Mouse (Mus musculus) ES-Bruce4 (cell line): ENCODE data around the gene Ninj2. TPM values are rescaled to one million over a fixed set of nuclear protein-coding genes. Genes with fewer than 3 reads are reported as not detected.

Experiments
- H3K27ac ChIP-seq: 2 replicates; pipeline ENCODE4 v1.5.1; 2012; ENCODE audit warnings: low read length, inconsistent platforms; ENCODE audit not compliant: insufficient read depth
- H3K27me3 ChIP-seq: 2 replicates; pipeline ENCODE4 v1.6.1; 2012; ENCODE audit warnings: mild to moderate bottlenecking, low read length, inconsistent platforms; ENCODE audit not compliant: control insufficient read depth, poor library complexity, insufficient read depth, severe bottlenecking
- H3K36me3 ChIP-seq: 2 replicates; pipeline ENCODE4 v1.6.1; 2012; ENCODE audit warnings: inconsistent platforms, mild to moderate bottlenecking, low read length, moderate library complexity; ENCODE audit not compliant: control insufficient read depth, poor library complexity, insufficient read depth, severe bottlenecking
- H3K4me1 ChIP-seq: one replicate; pipeline ENCODE4 v1.8.1; 2011; ENCODE audit warnings: low read length; ENCODE audit not compliant: control insufficient read depth, insufficient read depth
- H3K4me3 ChIP-seq: 2 replicates; pipeline ENCODE4 v1.5.1; 2011; ENCODE audit warnings: low read depth, mild to moderate bottlenecking, low read length
- H3K9ac ChIP-seq: 2 replicates; pipeline ENCODE4 v1.6.1; 2012; ENCODE audit warnings: low read depth, mild to moderate bottlenecking, inconsistent platforms; ENCODE audit not compliant: poor library complexity, severe bottlenecking
- H3K9me3 ChIP-seq: replicated peaks from 2 replicates; pipeline ENCODE4 v1.6.1; 2012; ENCODE audit warnings: mild to moderate bottlenecking, low read length, inconsistent platforms; ENCODE audit not compliant: control insufficient read depth, poor library complexity, insufficient read depth, severe bottlenecking
- CTCF ChIP-seq: IDR thresholded peaks from one replicate; pipeline ENCODE4 v1.8.1; 2011; ENCODE audit warnings: low read depth, low read length
- EP300 ChIP-seq: IDR thresholded peaks from 2 replicates; pipeline ENCODE4 v1.6.1; 2011; ENCODE audit warnings: low read depth, low read length; ENCODE audit not compliant: insufficient read depth
- POLR2A ChIP-seq: IDR thresholded peaks from one replicate; pipeline ENCODE4 v1.8.1; 2011; ENCODE audit warnings: low read length; ENCODE audit not compliant: insufficient read depth
- polyA plus RNA-seq: library from polyadenylated mRNA; stranded (reverse); fragments of >200 nt; gene quantifications from 2 replicates; pipeline ENCODE4 v1.2.4, GENCODE M21; 2011; ENCODE audit warnings: low read depth; ENCODE audit not compliant: missing spikeins, insufficient read depth, insufficient read length

Ninj2 gene
- polyA plus RNA-seq, 1 experiment = 0.75 TPM

GRCm38 (mm10) chr6:120243250-120243649 is 150.1 kb downstream of the Ninj2 start:
- no peaks in the 10 kb centered on the region for H3K27me3 ChIP-seq
- H3K9ac ChIP-seq = no peak overlapping the region
- no peaks in the 10 kb centered on the region for H3K9me3 ChIP-seq
- TF ChIP-seq EP300 = no peak
- TF ChIP-seq CTCF = no peak
- no peak overlapping the region for H3K4me3 ChIP-seq
- no peaks in the 10 kb centered on the region for H3K36me3 ChIP-seq
- H3K27ac ChIP-seq = no peak overlapping the region
- H3K4me1 ChIP-seq = no peaks in the 10 kb centered on the region

- Histone ChIP-seq H3K27me3 (no peaks in the 10 kb centered on the region), H3K9ac (no peak overlapping the region), H3K9me3 (no peaks in the 10 kb centered on the region), H3K27ac (no peak overlapping the region), H3K4me1 (no peaks in the 10 kb centered on the region), H3K4me3 (no peak overlapping the region), H3K36me3 (no peaks in the 10 kb centered on the region)
- TF ChIP-seq POLR2A (no peak), EP300 (no peak), CTCF (no peak)
Measured at GRCm38 (mm10) chr6:120246676-120247075, 153.5 kb downstream of the Ninj2 start.

- TF ChIP-seq CTCF = no peak
- no peak for TF ChIP-seq EP300
- TF ChIP-seq POLR2A = no peak
- Histone ChIP-seq H3K36me3 (no peaks in the 10 kb centered on the region), H3K4me1 (no peaks in the 10 kb centered on the region), H3K9me3 (no peaks in the 10 kb centered on the region), H3K4me3 (no peak overlapping the region), H3K27ac (no peak overlapping the region), H3K27me3 (no peaks in the 10 kb centered on the region), H3K9ac (no peak overlapping the region)
Measured at GRCm38 (mm10) chr6:120249831-120250230, 156.7 kb downstream of the Ninj2 start.

Other genes starting within 250 kb of the Ninj2 start
- gene Erc1, start 245.2 kb upstream of the Ninj2 start, polyA plus RNA-seq = 51.2 and 55.6 TPM in 2 replicates
- gene Rad52, start 190.7 kb upstream of the Ninj2 start, polyA plus RNA-seq = 19.9 and 20.6 TPM in 2 replicates
- 466 and 478 TPM in 2 replicates for gene Wnk1, start 54.7 kb upstream of the Ninj2 start, polyA plus RNA-seq
- gene D330020A13Rik, start 201.0 kb downstream of the Ninj2 start, polyA plus RNA-seq = not detected in 2 replicates
- 15.7 and 18.6 TPM in 2 replicates for gene B4galnt3, start 201.2 kb downstream of the Ninj2 start, polyA plus RNA-seq